Mouse (Mus musculus): ENCODE results near the gene Txndc8. TPM values are rescaled to one million over a fixed set of nuclear protein-coding genes. Genes with fewer than 3 reads are reported as not detected.

The Txndc8 gene
- polyA plus RNA-seq, 1 experiment from 2014 or later: not detected

Other genes starting within 250 kb of the Txndc8 start
- gene D630039A03Rik, start 92.8 kb downstream of the Txndc8 start, polyA plus RNA-seq (2016; fragmentation: Nextera tagmentation; extraction: Ambion mirVana): 0.07 and 0.10 TPM in 2 replicates
- 382 and 417 TPM in 2 replicates for gene Txn1, start 52.7 kb downstream of the Txndc8 start, polyA plus RNA-seq (2016; fragmentation: Nextera tagmentation; extraction: Ambion mirVana)
- gene Svep1, start 197.7 kb upstream of the Txndc8 start, polyA plus RNA-seq (2016; fragmentation: Nextera tagmentation; extraction: Ambion mirVana): 1.8 and 2.7 TPM in 2 replicates